Mouse (Mus musculus) G1E (cell line): Measurements from ENCODE around the gene Siae. TPM values are rescaled to one million over a fixed set of nuclear protein-coding genes. Genes with fewer than 3 reads are reported as not detected.
A peak's percentile ranks its signal among the peaks of the same experiment; 100 is the strongest.

Source experiments
- ATAC-seq: 2 replicates; pipeline ENCODE4 v1.8.0; 2016; ENCODE audit warnings: mild to moderate bottlenecking; ENCODE audit not compliant: insufficient number of reproducible peaks, poor library complexity, low FRiP score, severe bottlenecking; ENCODE audit errors: extremely low read depth
- DNase-seq: peaks from one replicate; pipeline ENCODE4 v3.0.0; 2012; ENCODE audit warnings: low spot score
- H3K27me3 ChIP-seq: 2 replicates; pipeline ENCODE4 v1.6.1; 2012; ENCODE audit warnings: mild to moderate bottlenecking, low read length, inconsistent platforms; ENCODE audit not compliant: insufficient read depth
- H3K36me3 ChIP-seq: replicated peaks from 2 replicates; pipeline ENCODE3; 2012; ENCODE audit warnings: mild to moderate bottlenecking, inconsistent platforms
- H3K4me1 ChIP-seq: 2 replicates; pipeline ENCODE4 v1.6.1; 2012; ENCODE audit warnings: low read depth, low read length, inconsistent platforms, mixed read lengths; ENCODE audit not compliant: insufficient read depth
- H3K4me3 ChIP-seq: 2 replicates; pipeline ENCODE4 v1.5.1; 2012; ENCODE audit warnings: low read depth, mild to moderate bottlenecking, inconsistent platforms, low read length, moderate library complexity, mixed read lengths
- H3K9me3 ChIP-seq: replicated peaks from 2 replicates; pipeline ENCODE4 v1.6.1; 2012; ENCODE audit warnings: inconsistent platforms
- CTCF ChIP-seq: IDR thresholded peaks from 2 replicates; pipeline ENCODE4 v1.5.1; 2012; ENCODE audit warnings: low read depth, low read length, inconsistent platforms, mixed read lengths
- GATA1 ChIP-seq: IDR thresholded peaks from 2 replicates; pipeline ENCODE4 v1.6.1; 2012; ENCODE audit warnings: borderline replicate concordance, low read length, inconsistent platforms, mixed read lengths
- GATA2 ChIP-seq: IDR thresholded peaks from 2 replicates; pipeline ENCODE4 v1.6.1; 2012; ENCODE audit warnings: low read depth, low read length, inconsistent platforms, borderline replicate concordance
- POLR2AphosphoS5 ChIP-seq: IDR thresholded peaks from 2 replicates; pipeline ENCODE4 v1.6.1; 2012; ENCODE audit warnings: low read depth, low read length, inconsistent platforms; ENCODE audit not compliant: insufficient replicate concordance
- TAL1 ChIP-seq: conservative IDR thresholded peaks from 2 replicates; pipeline ENCODE4 v1.6.1; 2012; ENCODE audit warnings: low read depth, low read length, inconsistent platforms, mixed read lengths
- polyA plus RNA-seq: library from polyadenylated mRNA; stranded (reverse); fragments of >175 nt; gene quantifications from 2 replicates; pipeline ENCODE4 v1.2.3, GENCODE M21; 2012
- total RNA-seq, 2 experiments: library from RNA; stranded (forward) in 1 of 2; stranded (reverse) in 1 of 2; fragments of 200-1000 nt in 1 of 2; fragments of >200 nt in 1 of 2; fragmentation: Nextera tagmentation in 1 of 2; gene quantifications; 2 replicates each; pipeline ENCODE4 v1.2.3; 2014 to 2017

The Siae gene
- total and polyA plus RNA-seq, 3 experiments = 1.9 to 98.8 (median 44.5) TPM

DNA sequence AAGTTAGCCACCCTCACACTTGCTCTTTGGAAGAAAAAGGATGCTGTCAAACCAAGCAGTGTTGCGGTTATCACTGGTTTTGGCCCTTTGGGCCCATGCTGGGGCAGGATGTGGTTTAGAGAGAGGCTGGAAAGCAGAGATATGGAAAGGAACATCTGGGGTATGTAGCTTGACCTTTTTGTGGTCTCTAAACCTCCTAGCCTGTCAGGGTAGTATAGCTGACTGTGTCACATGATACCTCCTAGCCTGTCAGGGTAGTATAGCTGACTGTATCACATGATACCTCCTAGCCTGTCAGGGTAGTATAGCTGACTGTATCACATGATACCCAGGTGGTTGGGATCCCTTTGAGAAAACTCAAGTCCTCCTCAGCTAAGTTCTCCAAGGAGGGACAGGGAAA lies 1.2 kb upstream of the Siae start:
- TF ChIP-seq CTCF (no peak), GATA2 (no peak), POLR2AphosphoS5 (no peak), GATA1 (no peak), TAL1 (peak; percentile 95)
- ATAC-seq (peak; percentile 84), DNase-seq (peak; percentile 79)
- Histone ChIP-seq H3K4me3 (peak overlapping the region; percentile 50; the same call in 1 of the 2 replicates), H3K9me3 (no peaks in the 10 kb centered on the region), H3K36me3 (peaks cover 13% of the 10 kb centered on the region), H3K27me3 (no peaks in the 10 kb centered on the region), H3K4me1 (peaks cover 84% of the 10 kb centered on the region)

DNA sequence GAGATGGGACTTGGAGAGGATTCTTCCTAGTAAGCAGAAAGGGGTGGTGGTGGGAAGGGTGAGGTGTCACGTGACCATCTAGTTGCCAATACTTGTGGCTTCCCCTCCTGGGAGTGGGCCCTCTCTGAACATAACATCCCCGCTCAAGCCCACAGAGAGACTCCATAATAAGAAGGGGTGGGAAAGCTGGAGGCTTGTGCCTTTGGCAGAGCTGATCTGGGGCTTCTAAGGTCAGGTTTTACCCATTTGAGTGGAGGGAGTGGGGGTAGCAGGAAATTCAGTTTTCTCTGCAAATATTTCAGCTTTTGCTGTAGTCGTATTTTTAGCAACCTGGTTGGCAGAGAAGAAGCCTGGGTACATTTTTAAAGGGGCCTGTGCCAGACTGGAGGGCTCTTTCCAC lies 868 bp downstream of the Siae start:
- ATAC-seq (no peak), DNase-seq (no peak)
- TF ChIP-seq TAL1 (no peak), GATA2 (no peak)
- Histone ChIP-seq H3K36me3 (no peaks in the 10 kb centered on the region), H3K4me1 (peaks cover 75% of the 10 kb centered on the region), H3K4me3 (no peak overlapping the region), H3K27me3 (no peaks in the 10 kb centered on the region), H3K9me3 (no peaks in the 10 kb centered on the region)

DNA sequence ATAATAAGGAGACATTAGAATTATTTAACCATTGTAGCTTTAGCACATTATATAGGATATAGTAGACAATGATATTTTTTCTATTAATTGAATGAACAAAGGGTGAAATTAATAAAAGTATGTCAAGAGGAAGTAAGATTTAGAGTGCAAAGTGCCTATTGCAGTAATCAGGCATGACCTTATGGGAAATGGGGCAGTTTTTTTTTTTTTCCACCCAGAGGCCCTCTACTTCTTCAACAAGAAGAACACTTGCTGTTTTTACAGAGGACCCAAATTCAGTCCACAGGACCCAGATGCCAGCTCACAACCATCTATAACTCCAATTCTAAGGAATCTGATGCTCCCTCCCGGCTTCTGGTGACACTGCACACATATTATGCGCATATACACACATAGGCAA lies 5.1 kb downstream of the Siae start:
- Histone ChIP-seq H3K4me3 (no peak overlapping the region), H3K36me3 (no peaks in the 10 kb centered on the region), H3K27me3 (no peaks in the 10 kb centered on the region), H3K4me1 (peaks cover 74% of the 10 kb centered on the region), H3K9me3 (no peaks in the 10 kb centered on the region)
- no peak for TF ChIP-seq TAL1
- TF ChIP-seq POLR2AphosphoS5 = no peak
- TF ChIP-seq CTCF = no peak
- TF ChIP-seq GATA1 = no peak
- no peak for TF ChIP-seq GATA2
- ATAC-seq (no peak), DNase-seq (no peak)

DNA sequence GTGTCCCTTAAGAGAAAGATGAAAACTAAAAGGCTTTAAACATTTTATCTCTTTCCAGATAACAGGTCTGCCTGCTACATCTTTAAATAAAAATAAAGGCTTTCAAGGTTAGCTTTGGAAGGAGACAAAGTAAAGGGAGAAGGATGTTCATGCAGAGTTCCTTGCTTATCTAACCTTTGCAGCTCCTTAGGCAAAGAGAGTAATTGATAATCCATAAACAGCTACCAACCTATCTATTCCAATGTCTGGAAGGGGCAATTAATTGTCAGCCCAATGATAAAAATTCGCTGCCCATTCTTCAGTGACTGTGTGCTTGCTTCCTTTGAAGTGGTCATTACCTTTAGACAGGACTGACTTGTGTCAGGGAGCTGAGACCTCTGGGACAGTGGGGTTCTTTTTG lies 8.3 kb downstream of the Siae start:
- TF ChIP-seq CTCF = no peak
- TF ChIP-seq TAL1 = peak; percentile 79
- no peak for TF ChIP-seq GATA2
- TF ChIP-seq POLR2AphosphoS5 = no peak
- TF ChIP-seq GATA1 = no peak
- no peaks in the 10 kb centered on the region for H3K9me3 ChIP-seq
- no peaks in the 10 kb centered on the region for H3K36me3 ChIP-seq
- H3K4me1 ChIP-seq = peaks cover 78% of the 10 kb centered on the region
- no peaks in the 10 kb centered on the region for H3K27me3 ChIP-seq
- ATAC-seq (peak; percentile 55), DNase-seq (no peak)
- no peak overlapping the region for H3K4me3 ChIP-seq

DNA sequence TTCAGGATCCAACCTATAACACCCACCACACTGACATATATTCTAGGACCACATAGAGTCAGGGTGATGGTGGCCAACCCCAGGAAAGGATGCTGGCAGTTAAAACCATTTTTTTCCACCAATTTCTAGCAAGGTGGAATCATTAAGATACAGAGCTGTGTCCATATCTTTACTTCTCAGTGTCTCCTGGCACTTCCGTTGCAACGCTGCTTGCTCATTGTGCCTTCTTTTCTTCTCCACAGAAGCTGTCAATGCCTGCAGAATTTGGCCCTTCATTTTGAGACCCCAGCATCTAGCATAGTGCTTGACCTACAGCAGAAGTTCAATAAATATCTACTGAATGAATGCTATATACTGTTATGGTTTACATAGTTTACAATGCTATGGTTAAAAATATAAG lies 11.5 kb downstream of the Siae start:
- ATAC-seq (peak; percentile 47), DNase-seq (no peak)
- H3K27me3 ChIP-seq = no peaks in the 10 kb centered on the region
- H3K36me3 ChIP-seq = no peaks in the 10 kb centered on the region
- H3K4me3 ChIP-seq = no peak overlapping the region
- TF ChIP-seq TAL1 (peak; percentile 71), GATA2 (no peak)
- peaks cover 97% of the 10 kb centered on the region for H3K4me1 ChIP-seq
- H3K9me3 ChIP-seq = no peaks in the 10 kb centered on the region

DNA sequence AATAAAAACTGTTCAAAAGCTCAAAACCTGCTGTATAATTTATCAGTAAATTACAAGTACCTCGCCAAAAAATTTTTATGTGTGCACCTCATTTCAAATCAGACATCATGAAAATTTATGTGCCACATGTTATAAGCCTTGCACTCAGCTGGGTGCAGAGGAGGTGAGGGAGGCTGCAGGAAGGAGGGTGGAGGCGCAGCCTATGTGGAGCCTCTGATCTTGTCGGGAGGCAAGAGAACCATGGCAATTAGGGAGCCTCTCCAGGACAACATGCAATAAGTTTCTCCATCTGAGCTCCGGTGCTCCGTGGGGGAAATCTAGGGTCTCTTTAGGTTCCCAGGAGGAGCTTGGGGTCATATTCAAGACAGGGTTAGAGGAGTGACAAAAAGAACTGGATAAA lies 12.0 kb downstream of the Siae start:
- Histone ChIP-seq H3K27me3 (no peaks in the 10 kb centered on the region), H3K36me3 (no peaks in the 10 kb centered on the region), H3K4me1 (peaks cover 97% of the 10 kb centered on the region), H3K9me3 (no peaks in the 10 kb centered on the region), H3K4me3 (peak overlapping the region; percentile 10; the same call in 1 of the 2 replicates)
- DNase-seq (no peak), ATAC-seq (peak; percentile 35; the same call in 1 of the 2 replicates)
- TF ChIP-seq POLR2AphosphoS5 (no peak), TAL1 (no peak)

DNA sequence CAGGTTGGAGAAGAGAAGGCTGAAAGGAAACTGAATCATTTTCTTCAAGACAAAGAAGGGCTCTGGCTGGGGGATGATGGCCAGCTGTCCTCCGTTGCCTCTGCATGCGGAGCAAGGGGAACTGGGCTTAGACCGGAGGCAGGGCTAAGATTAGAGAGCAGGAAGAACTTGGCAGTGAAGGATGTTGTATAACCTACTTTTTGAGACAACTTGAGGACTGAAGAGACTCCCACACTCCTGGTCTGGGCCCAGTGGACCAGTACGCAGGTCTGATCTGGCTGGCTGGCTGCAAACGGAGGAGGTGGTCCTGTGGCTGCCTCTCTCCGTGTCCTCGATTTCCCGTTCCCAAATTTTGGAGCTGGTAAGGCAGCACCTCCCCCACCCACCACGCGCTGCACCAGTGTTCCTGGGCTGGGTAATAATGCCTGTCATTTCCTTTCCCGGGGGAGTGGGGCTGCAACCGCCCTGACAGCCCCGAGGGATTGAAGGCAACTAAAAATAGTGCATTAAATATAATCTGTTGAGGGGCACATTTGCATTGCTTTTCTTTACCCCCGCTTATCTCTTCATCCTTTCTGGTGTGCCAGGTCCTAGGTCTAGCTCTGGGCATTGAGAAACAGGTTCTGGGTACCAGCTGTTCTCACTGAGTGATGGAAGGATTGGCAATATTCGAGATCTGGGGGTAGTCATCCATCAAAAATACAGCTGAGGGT lies 12.6 kb downstream of the Siae start:
- no peaks in the 10 kb centered on the region for H3K36me3 ChIP-seq
- H3K4me3 ChIP-seq = peak overlapping the region; percentile 56; the same call in 1 of the 2 replicates
- no peaks in the 10 kb centered on the region for H3K9me3 ChIP-seq
- DNase-seq = no peak
- TF ChIP-seq GATA2 (no peak), GATA1 (no peak), CTCF (no peak), TAL1 (no peak), POLR2AphosphoS5 (no peak)
- H3K27me3 ChIP-seq = no peaks in the 10 kb centered on the region
- ATAC-seq = no peak
- peaks cover 98% of the 10 kb centered on the region for H3K4me1 ChIP-seq
